Mouse (Mus musculus) kidney, embryonic 16.5 days (tissue): ENCODE results near the gene Gm11639. TPM values are rescaled to one million over a fixed set of nuclear protein-coding genes. Genes with fewer than 3 reads are reported as not detected.
"Not testable (repeated sequence)": the region's sequence is repeated elsewhere in the genome, so short reads cannot be mapped to it uniquely, and the experiment has no call there.

Experiments
- ATAC-seq: fragments of 200-750 bp; cut with Nextera tagmentation; 2 replicates; pipeline ENCODE4 v1.8.0; 2017; ENCODE audit warnings: moderate TSS enrichment; ENCODE audit not compliant: low FRiP score, low TSS enrichment
- H3K27ac ChIP-seq: fragments of 300-500 bp; sonication (generic); 2 replicates; pipeline ENCODE4 v1.5.1; 2014; ENCODE audit warnings: low read length
- H3K27me3 ChIP-seq: fragments of 300-500 bp; sonication (generic); 2 replicates; pipeline ENCODE4 v1.6.1; 2014; ENCODE audit warnings: low read length, control low read depth, mixed read lengths; ENCODE audit not compliant: insufficient read depth
- H3K36me3 ChIP-seq: fragments of 300-500 bp; sonication (generic); 2 replicates; pipeline ENCODE4 v1.6.1; 2014; ENCODE audit warnings: low read length, control low read depth, mixed read lengths; ENCODE audit not compliant: insufficient read depth
- H3K4me1 ChIP-seq: fragments of 300-500 bp; sonication (generic); 2 replicates; pipeline ENCODE4 v1.6.1; 2014; ENCODE audit warnings: low read length, control low read depth, mixed read lengths; ENCODE audit not compliant: insufficient read depth
- H3K4me2 ChIP-seq: fragments of 300-500 bp; sonication (generic); replicated peaks from 2 replicates; pipeline ENCODE4 v1.6.1; 2014; ENCODE audit warnings: low read depth, low read length
- H3K4me3 ChIP-seq: fragments of 300-500 bp; sonication (generic); 2 replicates; pipeline ENCODE4 v1.5.1; 2014; ENCODE audit warnings: mild to moderate bottlenecking, low read length
- H3K9ac ChIP-seq: fragments of 300-500 bp; sonication (generic); replicated peaks from 2 replicates; pipeline ENCODE4 v1.6.1; 2014; ENCODE audit warnings: low read length
- H3K9me3 ChIP-seq: fragments of 300-500 bp; sonication (generic); 2 replicates; pipeline ENCODE4 v1.6.1; 2016; ENCODE audit warnings: low read length, control low read depth
- WGBS: fragments of 180-500 bp; shearing (Covaris S2); extraction: QIAGEN DNeasy Blood & Tissue Kit; methylation state at CpG from one replicate; pipeline ENCODE4 v1.1.7; 2014; 5-methylcytosine and 5-hydroxymethylcytosine counted together
- polyA plus RNA-seq: library from polyadenylated mRNA; unstranded; fragments of >200 nt; fragmentation: Nextera tagmentation; extraction: Ambion mirVana; gene quantifications from 2 replicates; pipeline ENCODE4 v1.2.1, GENCODE M21; 2015

Gm11639 gene
- polyA plus RNA-seq, 1 experiment from 2014 or later: not detected

- WGBS: 75% methylated on average over 5 of the region's 5 CpGs
- not testable (repeated sequence) for H3K4me3 ChIP-seq, H3K9ac ChIP-seq, H3K9me3 ChIP-seq, H3K4me2 ChIP-seq, H3K4me1 ChIP-seq, H3K27ac ChIP-seq, H3K27me3 ChIP-seq, ATAC-seq, H3K36me3 ChIP-seq
These were observed 436.3 kb downstream of the Gm11639 start for GRCm38 (mm10) chr11:105121792-105122191.

GRCm38 (mm10) chr11:105123986-105124385 lies 438.5 kb downstream of the Gm11639 start:
- Histone ChIP-seq H3K36me3 (peaks cover 4% of the 10 kb centered on the region; the same call in 1 of the 2 replicates), H3K27ac (no peak overlapping the region), H3K9ac (no peak overlapping the region), H3K4me1 (peaks cover 15% of the 10 kb centered on the region), H3K4me3 (no peak overlapping the region), H3K27me3 (no peaks in the 10 kb centered on the region), H3K4me2 (no peak overlapping the region), H3K9me3 (0 out of 2 replicates have a peak, but pooled peaks cover 2% of the 10 kb centered on the region)
- 3% methylated on average over 9 of the region's 9 CpGs for WGBS
- peak; percentile 73 for ATAC-seq

DNA sequence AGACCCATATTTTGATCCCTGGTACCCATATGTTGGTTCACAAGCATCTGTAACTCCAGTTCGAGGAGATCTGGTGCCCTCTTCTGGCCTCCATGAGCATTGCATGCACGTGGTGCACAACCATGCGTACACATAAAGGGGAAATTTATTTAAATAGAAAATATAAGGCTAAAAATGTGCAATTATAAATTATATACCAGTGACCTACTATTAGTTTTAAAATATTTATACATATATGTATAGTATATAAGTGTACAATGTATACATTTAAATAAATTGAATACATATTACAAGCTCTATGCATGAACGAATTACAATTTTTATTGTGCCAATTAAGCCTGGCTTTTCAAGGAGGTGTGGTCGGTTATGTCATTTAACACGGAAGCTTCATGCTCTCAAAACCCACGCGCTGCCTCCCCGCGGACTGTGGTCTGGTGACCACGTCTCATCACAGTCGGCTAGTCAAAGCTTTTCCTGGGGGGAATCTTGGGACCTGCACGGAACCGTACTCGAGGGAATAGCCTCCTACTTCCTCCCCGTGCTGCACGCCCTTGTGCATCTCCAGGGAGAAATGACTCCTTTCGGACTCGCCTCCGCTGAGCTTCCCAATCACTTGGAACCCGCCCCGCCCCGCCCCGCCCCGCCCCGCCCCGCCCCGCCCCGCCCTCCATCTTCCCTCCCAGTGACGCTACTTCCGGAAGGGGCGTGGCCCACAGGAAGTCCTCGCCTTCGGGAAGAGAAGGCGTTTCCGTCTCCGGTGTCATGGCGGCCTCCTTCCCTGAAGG lies 440.4 kb downstream of the Gm11639 start, which contains the start of gene Mettl2:
TSS of gene Mettl2 (plus strand) at position 691 of the 785 bp plus-strand sequence.
- Histone ChIP-seq H3K36me3 (peaks cover 13% of the 10 kb centered on the region), H3K27ac (peak within 1 kb of the TSS; percentile 80), H3K9me3 (0 out of 2 replicates have a peak, but pooled peaks cover 2% of the 10 kb centered on the region), H3K27me3 (no peaks in the 10 kb centered on the region), H3K4me1 (peaks cover 15% of the 10 kb centered on the region), H3K9ac (peak within 1 kb of the TSS; percentile 84), H3K4me2 (peak within 1 kb of the TSS; percentile 95), H3K4me3 (peak within 1 kb of the TSS; percentile 99)
- peak; percentile 93 for ATAC-seq
- WGBS: 2% methylated on average over 29 of the region's 38 CpGs

DNA sequence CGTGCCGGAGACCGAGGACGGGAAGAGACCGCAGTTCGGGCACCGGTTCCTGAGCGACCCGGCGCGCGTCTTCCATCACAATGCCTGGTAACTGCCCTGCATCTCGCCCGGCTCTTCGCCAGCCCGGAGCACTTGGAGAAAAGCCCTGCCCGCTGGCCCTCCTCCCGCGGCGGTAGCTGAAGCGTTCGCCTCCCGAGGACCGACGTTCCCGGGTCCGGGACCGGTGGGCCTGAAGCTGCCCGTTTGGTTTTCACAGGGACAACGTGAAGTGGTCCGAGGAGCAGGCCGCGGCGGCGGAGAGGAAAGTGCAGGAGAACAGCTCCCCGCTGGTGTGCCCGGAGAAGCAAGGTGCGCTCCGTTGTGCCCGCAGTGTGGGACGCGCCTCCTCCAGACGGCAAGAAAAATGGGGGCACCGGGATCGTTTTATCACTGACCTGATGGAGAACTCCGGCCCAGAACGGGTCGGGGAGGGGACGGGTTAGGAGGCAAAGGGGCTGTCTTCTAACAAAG lies 441.1 kb downstream of the Gm11639 start:
- H3K27ac ChIP-seq: no peak overlapping the region
- peak overlapping the region; percentile 84 for H3K9ac ChIP-seq
- ATAC-seq: peak; percentile 4
- H3K9me3 ChIP-seq: 0 out of 2 replicates have a peak, but pooled peaks cover 2% of the 10 kb centered on the region
- H3K36me3 ChIP-seq: peaks cover 16% of the 10 kb centered on the region
- H3K4me2 ChIP-seq: peak overlapping the region; percentile 95
- peaks cover 15% of the 10 kb centered on the region for H3K4me1 ChIP-seq
- under 1% methylated on average over 49 of the region's 49 CpGs for WGBS
- H3K4me3 ChIP-seq: peak overlapping the region; percentile 99
- H3K27me3 ChIP-seq: no peaks in the 10 kb centered on the region

DNA sequence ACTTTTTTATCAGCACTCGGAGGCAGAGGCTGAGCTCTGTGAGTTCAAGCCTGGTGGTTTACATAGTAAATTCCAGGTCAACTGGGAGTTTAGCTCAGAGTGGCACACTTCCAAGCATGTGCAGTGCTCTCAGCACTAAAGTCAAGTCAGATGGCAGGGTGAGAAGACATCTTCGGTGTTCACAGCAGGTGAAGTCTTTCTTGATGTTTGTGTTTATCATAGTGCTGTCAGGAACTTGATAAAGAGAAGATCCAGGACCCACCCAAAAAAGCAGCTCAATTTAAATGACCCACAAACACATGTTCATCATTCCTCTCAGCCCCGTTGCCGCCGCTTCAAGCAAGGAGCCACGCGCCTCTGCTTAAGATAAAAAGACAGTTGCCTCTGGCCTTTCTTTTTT lies 450.2 kb downstream of the Gm11639 start:
- H3K9me3 ChIP-seq: no peaks in the 10 kb centered on the region
- H3K27me3 ChIP-seq: no peaks in the 10 kb centered on the region
- 94% methylated on average over 7 of the region's 7 CpGs for WGBS
- H3K4me1 ChIP-seq: no peaks in the 10 kb centered on the region
- no peak overlapping the region for H3K4me2 ChIP-seq
- H3K4me3 ChIP-seq: no peak overlapping the region
- no peak for ATAC-seq
- peaks cover 83% of the 10 kb centered on the region for H3K36me3 ChIP-seq
- H3K9ac ChIP-seq: no peak overlapping the region
- H3K27ac ChIP-seq: no peak overlapping the region

DNA sequence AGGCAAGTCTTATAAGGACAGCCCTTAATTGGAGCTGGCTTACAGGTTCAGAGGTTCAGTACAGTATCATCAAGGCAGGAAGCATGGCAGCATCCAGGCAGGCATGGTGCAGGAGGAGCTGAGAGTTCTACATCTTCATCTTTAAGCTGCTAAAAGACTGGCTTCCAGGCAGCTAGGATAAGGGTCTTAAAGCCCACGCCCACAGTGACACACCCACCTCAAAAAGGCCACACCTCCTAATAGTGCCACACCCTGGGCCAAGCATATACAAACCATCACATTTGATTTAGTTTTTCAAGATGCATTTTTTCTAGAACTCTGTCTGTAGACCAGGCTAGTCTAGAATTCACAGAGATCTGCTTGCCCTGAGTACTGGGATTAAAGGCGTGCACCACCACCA lies 451.7 kb downstream of the Gm11639 start:
- not testable (repeated sequence) for H3K27me3 ChIP-seq, H3K4me3 ChIP-seq, H3K4me2 ChIP-seq, H3K9ac ChIP-seq, H3K27ac ChIP-seq, H3K9me3 ChIP-seq, H3K4me1 ChIP-seq, ATAC-seq
- WGBS: 89% methylated on average over 2 of the region's 2 CpGs
- peaks cover 80% of the 10 kb centered on the region for H3K36me3 ChIP-seq

DNA sequence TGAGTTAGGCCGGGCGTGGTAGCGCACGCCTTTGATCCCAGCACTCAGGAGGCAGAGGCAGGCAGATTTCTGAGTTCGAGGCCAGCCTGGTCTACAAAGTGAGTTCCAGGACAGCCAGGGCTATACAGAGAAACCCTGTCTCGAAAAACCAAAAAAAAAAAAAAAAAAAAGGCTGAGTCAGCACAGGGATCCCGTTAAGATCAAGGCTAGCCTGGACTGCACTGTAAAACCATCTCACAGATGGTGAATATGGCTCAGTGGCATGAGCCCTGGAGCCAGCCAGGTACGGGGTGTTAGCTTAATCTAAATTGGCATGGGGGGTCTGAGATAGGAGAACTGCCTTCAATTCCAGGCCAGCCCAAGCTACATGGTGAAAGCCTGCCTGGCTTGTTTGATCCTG lies 455.0 kb downstream of the Gm11639 start:
- H3K4me1 ChIP-seq, ATAC-seq, H3K4me2 ChIP-seq, H3K27me3 ChIP-seq, H3K9me3 ChIP-seq, H3K4me3 ChIP-seq, H3K27ac ChIP-seq, H3K9ac ChIP-seq: not testable (repeated sequence)
- peaks cover 49% of the 10 kb centered on the region for H3K36me3 ChIP-seq
- 96% methylated on average over 7 of the region's 8 CpGs for WGBS

DNA sequence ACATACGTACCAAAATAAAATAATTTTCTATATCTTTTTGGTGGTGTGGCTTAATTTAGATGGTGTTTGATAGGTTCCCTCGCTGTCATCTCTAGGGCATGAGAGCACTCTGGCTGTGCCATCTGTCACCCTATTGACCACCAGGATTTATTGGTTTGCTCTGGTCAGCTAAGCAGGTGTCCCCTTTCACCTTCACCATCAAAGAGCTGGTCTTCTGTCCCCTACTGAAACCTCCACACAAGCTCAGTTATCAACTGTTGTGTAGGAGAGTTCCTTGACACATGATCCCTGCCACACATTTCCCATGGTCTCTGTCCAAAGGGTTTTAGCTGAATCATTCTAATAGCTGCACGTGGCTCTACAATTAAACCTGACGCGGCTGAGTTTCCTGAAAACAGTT lies 455.6 kb downstream of the Gm11639 start:
- WGBS: 67% methylated on average over 5 of the region's 5 CpGs
- H3K36me3 ChIP-seq: peaks cover 43% of the 10 kb centered on the region
- peak; percentile 59; the same call in 1 of the 2 replicates for ATAC-seq

DNA sequence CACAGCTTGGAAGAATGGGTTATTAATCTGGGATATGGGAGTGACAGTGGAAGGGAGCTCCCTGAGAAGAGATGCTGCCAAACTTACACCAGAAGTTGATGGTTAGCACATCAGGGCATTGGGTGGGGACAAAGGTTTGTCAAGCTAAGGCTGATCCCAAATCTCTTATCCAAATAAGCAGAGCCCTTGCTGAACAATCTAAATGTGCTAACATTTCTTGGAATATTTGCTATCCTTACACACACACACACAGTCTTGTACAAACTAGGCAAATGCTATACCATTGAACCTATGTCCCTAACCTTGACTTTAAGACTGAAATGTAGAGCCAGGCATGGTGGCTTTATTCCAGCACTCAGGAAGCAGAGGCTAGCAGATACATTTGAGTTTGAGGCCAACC lies 458.1 kb downstream of the Gm11639 start:
- Histone ChIP-seq H3K9ac (no peak overlapping the region), H3K9me3 (no peaks in the 10 kb centered on the region), H3K4me2 (no peak overlapping the region), H3K4me3 (no peak overlapping the region), H3K4me1 (no peaks in the 10 kb centered on the region), H3K27ac (no peak overlapping the region), H3K36me3 (peaks cover 22% of the 10 kb centered on the region), H3K27me3 (no peaks in the 10 kb centered on the region)
- ATAC-seq: no peak

More for the DNA sequence above, 455.6 kb downstream of the Gm11639 start:
- no peaks in the 10 kb centered on the region for H3K27me3 ChIP-seq
- no peaks in the 10 kb centered on the region for H3K4me1 ChIP-seq
- H3K9ac ChIP-seq: no peak overlapping the region
- H3K9me3 ChIP-seq: no peaks in the 10 kb centered on the region
- no peak overlapping the region for H3K4me2 ChIP-seq
- H3K27ac ChIP-seq: no peak overlapping the region
- no peak overlapping the region for H3K4me3 ChIP-seq

GRCm38 (mm10) chr11:105144084-105144483 lies 458.6 kb downstream of the Gm11639 start:
- H3K36me3 ChIP-seq: peaks cover 21% of the 10 kb centered on the region
- 93% methylated on average over 3 of the region's 3 CpGs for WGBS
- ATAC-seq: no peak

More at GRCm38 (mm10) chr11:105144084-105144483, 458.6 kb downstream of the Gm11639 start:
- Histone ChIP-seq H3K27me3 (no peaks in the 10 kb centered on the region), H3K9me3 (no peaks in the 10 kb centered on the region), H3K4me1 (no peaks in the 10 kb centered on the region), H3K27ac (no peak overlapping the region), H3K4me3 (no peak overlapping the region), H3K9ac (no peak overlapping the region), H3K4me2 (no peak overlapping the region)
